Mouse (Mus musculus): ENCODE data around the gene Cmss1. TPM values are rescaled to one million over a fixed set of nuclear protein-coding genes. Genes with fewer than 3 reads are reported as not detected.

The Cmss1 gene
- polyA plus RNA-seq, 1 experiment = 26.5 TPM

GRCm38 (mm10) chr16:57292765-57293164, 313.9 kb downstream of the Cmss1 start, which contains the start of gene Tmem30c:
TSS of gene Tmem30c (minus strand) at chr16:57292865.
- no peaks in the 10 kb centered on the region for H3K36me3 ChIP-seq (ENCODE audit: control insufficient read depth, insufficient read depth)
- no peak within 1 kb of the TSS for H3K4me2 ChIP-seq (ENCODE audit: low read depth)
- TF ChIP-seq TCF12 (IDR thresholded peaks at IDR 0.05; ENCODE audit: insufficient read depth, poor library complexity, severe bottlenecking) = no peak
- no peak for TF ChIP-seq MYOD1 (IDR thresholded peaks at IDR 0.05; ENCODE audit: control insufficient read depth in 1 of 3, insufficient read length in 2 of 3, low read depth in 2 of 3)
- no peak for TF ChIP-seq POLR2AphosphoS2 (IDR thresholded peaks at IDR 0.05; ENCODE audit: insufficient read length, low read depth)
- no peak for TF ChIP-seq SRF (IDR thresholded peaks at IDR 0.05; ENCODE audit: control insufficient read depth, insufficient read length, low read depth)
- TF ChIP-seq E2F4 (IDR thresholded peaks at IDR 0.05; ENCODE audit: insufficient read depth) = no peak
- TF ChIP-seq POLR2A (IDR thresholded peaks at IDR 0.05; ENCODE audit: insufficient read length, low read depth) = no peak
- no peak for TF ChIP-seq MAX (IDR thresholded peaks at IDR 0.05; ENCODE audit: low read depth)
- TF ChIP-seq TCF3 (IDR thresholded peaks at IDR 0.05; ENCODE audit: insufficient read length, low read depth) = no peak
- TF ChIP-seq CEBPB (IDR thresholded peaks at IDR 0.05; ENCODE audit: insufficient read depth, poor library complexity, severe bottlenecking) = no peak
- no peak for TF ChIP-seq REST (IDR thresholded peaks at IDR 0.05; ENCODE audit: insufficient read depth, insufficient read length)
- no peak for TF ChIP-seq MYOG (IDR thresholded peaks at IDR 0.05; ENCODE audit: control insufficient read depth in 1 of 3, insufficient read depth in 1 of 3, insufficient read length in 2 of 3, low read depth in 2 of 3)
- no peak for TF ChIP-seq USF1 (IDR thresholded peaks at IDR 0.05; ENCODE audit: low read depth)
- no peaks in the 10 kb centered on the region for H3K79me2 ChIP-seq (ENCODE audit: control insufficient read depth, insufficient read depth)
- H3ac ChIP-seq (ENCODE audit: control insufficient read depth, insufficient read length) = no peak within 1 kb of the TSS
- no peaks in the 10 kb centered on the region for H3K27me3 ChIP-seq (ENCODE audit: control insufficient read depth, insufficient read depth, insufficient read length)
- no peak within 1 kb of the TSS for H3K4me3 ChIP-seq

DNA sequence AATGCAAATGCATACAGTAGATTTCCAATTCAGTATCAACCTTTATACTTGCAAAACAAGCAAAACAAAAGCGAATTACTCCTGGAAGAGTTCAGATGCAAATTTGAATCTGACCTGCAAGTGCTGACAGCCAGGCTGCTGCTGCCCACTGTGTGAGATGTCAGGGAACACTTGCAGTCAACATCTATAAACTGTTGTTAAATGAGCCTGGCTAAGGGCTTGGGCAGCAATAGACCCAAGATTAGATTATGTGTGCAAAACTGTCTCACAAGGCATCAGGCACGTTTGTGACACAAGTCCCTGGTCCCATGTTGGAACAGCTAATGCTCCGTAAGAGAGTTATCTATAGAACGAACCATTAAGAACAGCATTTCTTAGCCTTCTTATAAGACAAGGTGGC, 314.4 kb downstream of the Cmss1 start:
- Histone ChIP-seq H3K4me2 (ENCODE audit: low read depth) (no peak overlapping the region), H3K4me3 (no peak overlapping the region), H3ac (ENCODE audit: control insufficient read depth, insufficient read length) (no peak overlapping the region), H3K27me3 (ENCODE audit: control insufficient read depth, insufficient read depth, insufficient read length) (no peaks in the 10 kb centered on the region), H3K79me2 (ENCODE audit: control insufficient read depth, insufficient read depth) (no peaks in the 10 kb centered on the region), H3K36me3 (ENCODE audit: control insufficient read depth, insufficient read depth) (no peaks in the 10 kb centered on the region)
- no peak for TF ChIP-seq USF1 (IDR thresholded peaks at IDR 0.05; ENCODE audit: low read depth)
- TF ChIP-seq MAX (IDR thresholded peaks at IDR 0.05; ENCODE audit: low read depth) = no peak
- no peak for TF ChIP-seq POLR2AphosphoS2 (IDR thresholded peaks at IDR 0.05; ENCODE audit: insufficient read length, low read depth)
- TF ChIP-seq REST (IDR thresholded peaks at IDR 0.05; ENCODE audit: insufficient read depth, insufficient read length) = no peak
- no peak for TF ChIP-seq TCF12 (IDR thresholded peaks at IDR 0.05; ENCODE audit: insufficient read depth, poor library complexity, severe bottlenecking)
- TF ChIP-seq MYOD1 (IDR thresholded peaks at IDR 0.05; ENCODE audit: control insufficient read depth in 1 of 3, insufficient read length in 2 of 3, low read depth in 2 of 3) = no peak
- TF ChIP-seq SRF (IDR thresholded peaks at IDR 0.05; ENCODE audit: control insufficient read depth, insufficient read length, low read depth) = no peak
- TF ChIP-seq TCF3 (IDR thresholded peaks at IDR 0.05; ENCODE audit: insufficient read length, low read depth) = no peak
- no peak for TF ChIP-seq E2F4 (IDR thresholded peaks at IDR 0.05; ENCODE audit: insufficient read depth)
- no peak for TF ChIP-seq MYOG (IDR thresholded peaks at IDR 0.05; ENCODE audit: control insufficient read depth in 1 of 3, insufficient read depth in 1 of 3, insufficient read length in 2 of 3, low read depth in 2 of 3)
- no peak for TF ChIP-seq POLR2A (IDR thresholded peaks at IDR 0.05; ENCODE audit: insufficient read length, low read depth)
- no peak for TF ChIP-seq CEBPB (IDR thresholded peaks at IDR 0.05; ENCODE audit: insufficient read depth, poor library complexity, severe bottlenecking)

DNA sequence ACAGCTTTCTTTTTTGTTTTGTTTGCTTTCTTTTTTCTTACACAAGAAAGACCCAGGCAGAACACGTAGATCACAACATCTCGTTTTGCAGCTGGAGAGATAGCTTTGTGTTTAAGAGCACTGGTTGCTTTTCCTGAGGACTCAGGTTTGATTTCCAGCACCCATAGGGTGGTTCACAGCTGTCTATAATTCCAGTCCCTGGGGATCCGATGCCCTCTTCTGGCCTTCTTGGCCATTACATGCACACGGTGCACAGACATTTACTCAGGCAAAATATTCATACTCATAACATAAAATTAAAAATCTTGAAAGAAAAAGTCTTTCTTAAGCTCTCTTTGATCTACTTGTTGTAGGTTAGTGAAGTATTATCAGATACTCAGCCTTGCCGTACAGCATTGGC, 315.0 kb downstream of the Cmss1 start:
- no peak overlapping the region for H3K4me2 ChIP-seq (ENCODE audit: low read depth)
- no peaks in the 10 kb centered on the region for H3K36me3 ChIP-seq (ENCODE audit: control insufficient read depth, insufficient read depth)
- H3ac ChIP-seq (ENCODE audit: control insufficient read depth, insufficient read length) = no peak overlapping the region
- H3K27me3 ChIP-seq (ENCODE audit: control insufficient read depth, insufficient read depth, insufficient read length) = no peaks in the 10 kb centered on the region
- no peaks in the 10 kb centered on the region for H3K79me2 ChIP-seq (ENCODE audit: control insufficient read depth, insufficient read depth)
- TF ChIP-seq POLR2A (IDR thresholded peaks at IDR 0.05; ENCODE audit: insufficient read length, low read depth) (no peak), USF1 (IDR thresholded peaks at IDR 0.05; ENCODE audit: low read depth) (no peak), CEBPB (IDR thresholded peaks at IDR 0.05; ENCODE audit: insufficient read depth, poor library complexity, severe bottlenecking) (no peak), REST (IDR thresholded peaks at IDR 0.05; ENCODE audit: insufficient read depth, insufficient read length) (no peak), MYOD1 (IDR thresholded peaks at IDR 0.05; ENCODE audit: control insufficient read depth in 1 of 3, insufficient read length in 2 of 3, low read depth in 2 of 3) (no peak), TCF3 (IDR thresholded peaks at IDR 0.05; ENCODE audit: insufficient read length, low read depth) (no peak)
- H3K4me3 ChIP-seq = no peak overlapping the region

DNA sequence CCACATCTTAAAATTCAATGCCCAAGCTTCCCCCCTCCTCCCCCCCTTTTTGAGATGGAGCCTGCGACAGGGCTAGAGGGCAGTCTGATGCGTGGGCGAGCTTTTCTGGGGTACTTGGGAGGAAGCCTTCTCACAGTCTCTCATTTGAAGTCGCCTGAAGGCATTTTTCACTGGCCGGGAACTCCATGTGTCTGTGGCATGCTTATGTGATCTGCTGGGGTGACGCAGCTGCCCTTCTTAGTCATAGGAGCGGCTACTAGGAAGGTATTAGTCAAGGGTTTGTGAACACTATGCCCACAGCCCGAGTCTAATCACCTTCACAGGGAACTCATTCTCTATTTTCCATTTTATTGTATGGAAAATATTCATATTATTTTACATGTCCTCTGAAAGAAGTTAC, 325.2 kb downstream of the Cmss1 start:
- Histone ChIP-seq H3K27me3 (ENCODE audit: control insufficient read depth, insufficient read depth, insufficient read length) (no peaks in the 10 kb centered on the region), H3K4me3 (no peak overlapping the region), H3K36me3 (ENCODE audit: control insufficient read depth, insufficient read depth) (no peaks in the 10 kb centered on the region), H3K4me2 (ENCODE audit: low read depth) (no peak overlapping the region), H3K79me2 (ENCODE audit: control insufficient read depth, insufficient read depth) (no peaks in the 10 kb centered on the region), H3ac (ENCODE audit: control insufficient read depth, insufficient read length) (no peak overlapping the region)
- no peak for TF ChIP-seq CEBPB (IDR thresholded peaks at IDR 0.05; ENCODE audit: insufficient read depth, poor library complexity, severe bottlenecking)
- TF ChIP-seq POLR2AphosphoS2 (IDR thresholded peaks at IDR 0.05; ENCODE audit: insufficient read length, low read depth) = no peak
- TF ChIP-seq TCF3 (IDR thresholded peaks at IDR 0.05; ENCODE audit: insufficient read length, low read depth) = no peak
- TF ChIP-seq MYOG (IDR thresholded peaks at IDR 0.05; ENCODE audit: control insufficient read depth in 1 of 3, insufficient read depth in 1 of 3, insufficient read length in 2 of 3, low read depth in 2 of 3) = peak in 1 of 3 experiments; percentile 14

Data from myocyte (in vitro differentiated cells).